Mouse (Mus musculus): ENCODE measurements at regions not wholly inside any gene's neighbourhood (a gene's known extent, or its start where the extent isn't known, plus 50 kb on each side); places are given as distances from the start of the nearest gene placed in this dataset.

GRCm38 (mm10) chr1:147187251-147188025 lies 692.9 kb downstream of the Brinp3 start:
- TF ChIP-seq CTCF (IDR thresholded peaks at IDR 0.05; ENCODE audit: low read depth), result no peak
- no peak for TF ChIP-seq EP300 (IDR thresholded peaks at IDR 0.05; ENCODE audit: low read depth)
